Mouse (Mus musculus) c-Kit-positive CD71-positive TER-119-negative erythroid progenitor cells, embryonic 14.5 days (primary cell): ENCODE results near the gene Fam71e1.

Source experiments
- DNase-seq: peaks from one replicate; pipeline ENCODE4 v3.0.0-alpha.2; 2013; ENCODE audit warnings: low read depth

The Fam71e1 gene

DNA sequence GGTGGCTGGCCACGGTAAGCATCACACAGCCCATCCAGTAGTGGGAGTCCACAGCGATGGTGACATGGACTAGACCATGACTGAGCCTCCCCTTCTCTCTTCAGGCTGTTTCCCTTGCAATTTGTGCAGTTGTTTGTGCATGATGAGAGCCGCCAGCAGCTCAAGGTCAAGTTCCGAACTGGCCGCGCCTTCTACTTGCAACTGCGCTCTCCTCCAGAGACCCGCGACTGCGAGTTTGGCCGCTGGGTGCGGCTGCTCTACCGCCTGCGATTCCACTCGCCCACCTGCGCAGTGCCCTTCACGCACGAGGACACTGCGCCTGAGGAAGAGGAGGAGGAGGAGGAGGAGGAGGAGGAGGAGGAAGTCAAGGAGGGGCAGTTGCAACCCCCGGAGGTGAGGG, 3.7 kb downstream of the Fam71e1 start:
- no peak for DNase-seq

GRCm38 (mm10) chr7:44501563-44502115, 5.3 kb downstream of the Fam71e1 start:
- DNase-seq, result peak; percentile 50

- no peak for DNase-seq
Measured at GRCm38 (mm10) chr7:44507491-44507890, 11.1 kb downstream of the Fam71e1 start.

- DNase-seq, result no peak
Measured at GRCm38 (mm10) chr7:44519240-44519913, 23.0 kb downstream of the Fam71e1 start.

GRCm38 (mm10) chr7:44520990-44521389, 24.6 kb downstream of the Fam71e1 start:
- DNase-seq, result no peak

GRCm38 (mm10) chr7:44521710-44522109, 25.3 kb downstream of the Fam71e1 start:
- no peak for DNase-seq

- no peak for DNase-seq
Measured at GRCm38 (mm10) chr7:44523056-44523455, 26.7 kb downstream of the Fam71e1 start.

- DNase-seq, result no peak
Measured at GRCm38 (mm10) chr7:44524502-44524901, 28.1 kb downstream of the Fam71e1 start, which contains the start of gene Mybpc2. Gene Mybpc2 (minus strand): TSS chr7:44524656.

DNA sequence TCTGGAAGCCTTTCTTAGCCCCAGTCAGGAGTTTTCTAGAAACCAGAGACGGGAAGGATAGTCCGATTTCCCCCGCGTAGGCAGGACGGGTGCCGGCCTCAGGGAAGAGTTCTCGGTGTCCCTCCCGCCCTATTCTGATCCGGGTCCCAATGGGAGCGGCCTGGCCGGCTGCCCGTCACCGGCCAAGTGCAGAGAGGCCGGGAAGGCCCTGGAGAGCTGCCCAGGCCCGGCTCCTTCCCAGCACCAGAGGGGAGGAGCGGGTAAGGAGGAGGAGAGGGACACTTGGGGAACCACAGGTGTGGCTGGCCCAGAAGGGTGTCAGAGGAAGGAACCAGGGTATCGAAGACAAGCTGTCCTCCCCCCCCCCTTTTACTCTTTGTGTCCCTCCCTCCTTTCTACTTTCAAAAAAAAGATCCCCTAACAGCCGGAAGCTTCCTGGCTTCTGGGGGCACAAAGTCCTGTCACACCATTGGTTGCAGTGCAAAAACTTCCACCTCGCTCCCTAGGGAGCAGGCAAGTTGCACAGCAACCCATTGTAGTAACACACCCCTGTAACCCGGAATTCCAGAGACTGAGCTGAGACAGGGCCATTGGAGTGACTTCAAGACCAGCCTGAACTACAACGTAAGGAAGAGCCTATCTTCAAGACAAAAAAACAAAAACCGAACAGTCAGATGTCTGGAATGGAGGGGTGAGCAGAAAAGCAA, 28.9 kb downstream of the Fam71e1 start:
- no peak for DNase-seq

- no peak for DNase-seq
Measured at GRCm38 (mm10) chr7:44526414-44527154, 30.2 kb downstream of the Fam71e1 start.

DNA sequence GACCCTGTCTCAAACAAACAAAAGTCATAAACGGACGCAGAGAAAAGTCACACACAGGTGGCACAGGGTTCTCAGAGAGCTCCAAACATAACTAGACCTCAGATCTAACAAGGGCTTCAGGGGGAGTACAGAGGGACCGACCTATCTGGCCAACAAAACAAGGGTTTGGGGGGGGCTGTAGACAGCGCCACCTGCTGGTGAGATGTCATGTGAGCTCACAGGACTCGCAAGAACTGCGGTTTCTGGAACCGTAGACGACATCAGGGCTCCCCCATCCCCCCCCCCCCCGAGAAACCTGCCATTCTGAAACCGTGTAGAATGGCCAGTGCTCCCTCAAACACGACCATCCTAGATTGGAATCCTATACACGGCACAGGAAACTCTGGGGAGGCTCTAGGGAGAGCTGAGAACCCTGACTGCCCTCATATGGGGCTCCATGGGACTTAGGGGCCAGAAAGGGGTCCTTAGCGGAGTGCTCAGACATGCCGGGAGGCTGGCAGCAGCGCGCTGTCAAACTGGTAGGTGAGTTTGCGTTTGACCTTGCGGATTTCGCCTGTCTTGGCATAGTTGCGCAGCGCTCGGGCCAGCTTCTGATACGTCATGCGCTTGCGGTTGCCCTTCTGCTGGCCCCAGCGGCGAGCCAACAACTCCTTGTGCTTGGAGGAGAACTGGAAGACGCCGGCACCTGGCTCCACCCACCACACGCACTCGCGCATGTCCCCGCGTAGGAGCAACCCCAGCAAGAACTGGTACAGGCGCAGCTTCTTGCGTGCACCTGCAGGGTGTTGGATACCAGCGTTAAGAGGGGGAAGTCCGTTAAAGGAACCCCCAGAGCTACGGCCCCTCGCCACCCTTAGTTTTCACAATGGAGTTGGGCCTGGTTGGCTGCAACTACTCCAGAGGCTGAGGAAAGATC, 31.4 kb downstream of the Fam71e1 start:
- DNase-seq, result peak; percentile 73

DNA sequence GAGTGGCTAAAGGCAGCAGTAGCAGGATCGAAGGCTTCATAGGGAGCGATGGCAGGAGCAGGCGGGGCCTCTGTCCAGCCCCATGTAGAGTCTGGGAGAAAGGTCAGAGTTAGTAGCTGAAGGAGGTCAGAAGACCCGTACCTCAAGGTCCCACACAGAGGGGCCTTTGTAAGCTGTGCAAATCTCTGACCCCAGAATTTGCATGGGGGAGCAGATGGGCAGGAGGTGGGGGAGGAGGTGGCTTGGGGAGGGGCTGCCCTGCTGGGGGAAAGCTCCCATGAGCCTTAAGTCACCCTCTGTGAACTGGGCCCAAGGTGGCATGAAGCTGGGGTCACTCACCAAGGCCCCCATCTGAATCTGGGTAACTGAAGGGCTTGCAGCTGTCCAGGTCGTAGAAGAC, 33.1 kb downstream of the Fam71e1 start:
- DNase-seq, result no peak

- no peak for DNase-seq
Measured at GRCm38 (mm10) chr7:44530507-44530906, 34.1 kb downstream of the Fam71e1 start.

DNA sequence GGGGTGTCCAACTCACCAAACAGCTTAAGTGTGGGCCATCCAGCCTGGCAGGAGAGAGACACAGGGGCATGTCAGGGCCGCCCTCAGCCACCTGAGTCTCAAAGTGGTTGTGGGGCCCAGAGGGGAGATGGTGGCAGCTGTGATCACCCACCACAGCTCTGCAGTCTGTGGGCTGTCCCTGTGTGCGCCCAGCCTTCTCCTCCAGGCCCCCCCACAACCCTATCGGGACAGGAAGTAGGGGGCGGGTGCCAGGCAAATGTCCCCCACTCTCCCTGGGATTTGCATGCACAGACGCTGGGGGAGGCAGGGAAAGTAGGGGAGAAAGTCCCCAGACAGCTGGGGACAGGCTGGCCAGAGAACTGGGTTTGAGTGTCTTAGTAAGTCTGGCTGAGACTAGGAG, 34.8 kb downstream of the Fam71e1 start:
- no peak for DNase-seq

- DNase-seq, result no peak
Measured at GRCm38 (mm10) chr7:44531946-44532732, 35.8 kb downstream of the Fam71e1 start, which contains the start of gene Spib. Gene Spib (minus strand): TSS chr7:44532071.

DNA sequence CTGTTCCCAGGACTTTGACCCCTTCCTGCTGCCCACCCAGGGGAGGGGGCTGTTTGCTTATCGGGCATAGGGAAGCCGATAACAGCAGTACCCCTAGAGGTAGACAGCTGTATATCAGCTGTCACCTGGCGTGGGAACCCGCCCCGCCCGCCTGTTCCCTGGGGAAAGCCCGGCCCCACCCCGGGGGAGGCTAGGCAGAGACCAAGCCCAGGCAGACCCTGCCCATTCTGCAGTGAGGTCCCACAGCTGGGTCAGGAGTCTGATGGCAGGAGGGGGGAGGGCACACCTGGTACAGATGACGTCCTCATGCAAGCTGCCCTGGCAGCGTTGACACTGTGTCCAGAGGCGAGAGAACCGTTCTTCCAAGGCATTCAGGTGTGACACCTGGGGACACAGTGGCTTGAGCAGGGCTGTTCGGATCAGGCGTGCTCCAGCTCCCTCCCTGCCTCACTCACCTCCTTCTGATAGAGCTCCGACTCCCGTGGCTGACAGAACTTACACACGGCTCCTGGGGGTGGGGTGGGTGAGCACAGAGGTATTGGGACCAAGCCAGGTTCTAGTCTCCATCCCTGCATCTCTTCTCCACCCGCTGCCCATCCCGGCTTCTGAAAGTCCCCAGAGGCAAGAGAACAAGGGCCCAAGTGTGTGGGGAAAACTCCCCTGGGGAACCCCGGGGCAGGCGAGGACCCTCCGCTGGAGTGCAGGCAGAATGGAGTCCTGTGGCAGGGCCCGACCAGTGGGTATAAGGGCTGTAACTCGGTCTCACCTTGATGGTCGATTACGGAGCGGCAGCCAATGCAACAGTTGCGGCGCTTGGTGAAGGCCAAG, 36.8 kb downstream of the Fam71e1 start:
- no peak for DNase-seq

GRCm38 (mm10) chr7:44533746-44534045, 37.3 kb downstream of the Fam71e1 start:
- DNase-seq, result no peak

GRCm38 (mm10) chr7:44534242-44534641, 37.9 kb downstream of the Fam71e1 start:
- no peak for DNase-seq

DNA sequence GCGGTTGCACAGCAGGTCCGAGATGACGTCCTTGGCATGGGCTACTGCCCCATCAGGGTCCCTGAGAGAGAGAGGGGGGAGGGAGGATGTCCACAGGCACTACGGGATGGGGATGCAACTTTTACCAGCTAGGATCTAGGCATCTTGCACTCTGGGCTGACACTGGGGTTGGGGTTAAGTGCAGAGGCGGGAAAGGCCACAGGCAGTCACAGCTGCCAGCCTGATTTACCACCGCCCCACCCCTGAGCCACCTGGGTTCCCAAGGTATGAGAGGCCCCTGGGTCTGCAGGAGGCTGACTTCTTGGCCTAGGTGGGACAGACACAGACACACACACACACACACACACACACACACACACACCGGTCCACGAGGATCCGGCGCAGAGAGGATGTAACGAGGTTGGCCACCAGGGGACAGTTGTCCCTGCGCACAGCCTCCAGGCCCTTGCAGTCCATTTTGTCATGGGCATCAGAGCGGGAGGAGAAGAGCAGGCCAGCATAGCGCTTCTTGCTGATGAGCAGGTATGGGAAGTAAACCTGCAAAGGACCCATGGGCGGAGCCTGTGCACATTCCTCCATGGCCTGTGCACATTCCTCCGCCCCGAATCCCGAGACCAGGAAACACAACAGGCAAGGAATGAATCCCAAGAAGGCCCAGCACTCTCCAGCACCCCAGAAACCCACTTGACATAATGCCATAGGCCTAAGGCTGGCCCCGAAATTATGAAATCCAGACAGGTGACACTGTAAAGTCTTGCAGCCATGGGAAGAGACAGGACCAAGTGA, 38.5 kb downstream of the Fam71e1 start:
- no peak for DNase-seq
